Mouse (Mus musculus): ENCODE results near the gene Rgl1. TPM values are rescaled to one million over a fixed set of nuclear protein-coding genes. Genes with fewer than 3 reads are reported as not detected.

The Rgl1 gene
- polyA plus RNA-seq, 1 experiment from 2014 or later, result 45.4 TPM

DNA sequence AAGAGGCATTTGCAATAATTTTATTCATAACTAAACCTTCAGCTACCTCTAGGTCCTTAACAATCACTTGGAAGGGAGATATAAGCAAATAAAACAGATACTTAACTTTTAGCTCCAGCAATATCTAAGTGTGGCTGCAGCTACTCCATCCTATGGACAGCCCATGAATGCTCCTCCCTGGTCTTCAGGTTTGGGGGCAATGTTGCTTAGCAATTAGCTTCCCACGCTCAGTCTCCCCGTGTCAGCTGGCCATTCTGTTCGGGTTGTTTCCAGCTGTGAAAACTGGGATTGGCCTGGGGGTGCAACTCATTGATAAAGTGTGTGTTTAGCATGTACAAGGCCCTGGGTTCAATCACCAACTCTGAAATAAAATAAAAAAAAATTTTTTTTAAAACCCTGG is 136.4 kb downstream of the Rgl1 start:
- no peaks in the 10 kb centered on the region for H3K27me3 ChIP-seq (replicated peaks; ENCODE audit: control insufficient read depth, insufficient read depth, low read length)
- 88% methylated on average over 3 of the region's 3 CpGs for WGBS
- ATAC-seq, result no peak
- H3K9ac ChIP-seq (ENCODE audit: low read depth, low read length), result no peak overlapping the region
- H3K36me3 ChIP-seq (ENCODE audit: control insufficient read depth, insufficient read depth, low read length), result no peaks in the 10 kb centered on the region
- H3K4me1 ChIP-seq (ENCODE audit: control insufficient read depth, insufficient read depth, low read length), result peaks cover 4% of the 10 kb centered on the region; the same call in 1 of the 2 replicates
- H3K4me2 ChIP-seq (ENCODE audit: low read depth, low read length), result no peak overlapping the region
- H3K9me3 ChIP-seq (ENCODE audit: control insufficient read depth, low read length), result no peaks in the 10 kb centered on the region
- no peak overlapping the region for H3K27ac ChIP-seq (ENCODE audit: low read length)
- H3K4me3 ChIP-seq (ENCODE audit: low read length), result no peak overlapping the region

DNA sequence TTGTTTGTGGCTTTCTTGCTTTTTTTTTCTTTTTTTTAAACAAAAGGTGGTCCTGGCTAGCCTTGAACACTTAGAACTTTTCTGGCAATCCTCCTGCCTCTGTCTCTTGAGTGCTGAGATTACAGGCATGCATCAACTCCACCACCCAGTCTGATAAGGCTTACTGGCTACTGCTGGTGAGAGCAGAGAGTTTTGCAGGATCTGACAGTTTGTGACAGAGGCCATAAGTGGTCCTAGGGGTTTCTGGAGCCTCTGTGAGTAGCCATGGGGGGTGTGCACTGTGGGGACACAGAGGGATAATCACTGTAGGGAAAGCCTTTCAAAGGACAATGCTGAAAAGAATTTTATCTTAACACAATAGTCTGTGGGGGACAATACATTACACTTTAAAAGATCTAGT is 140.5 kb downstream of the Rgl1 start:
- H3K9ac ChIP-seq (ENCODE audit: low read depth, low read length), result peak overlapping the region; percentile 87; the same call in 1 of the 2 replicates
- H3K9me3 ChIP-seq (ENCODE audit: control insufficient read depth, low read length), result no peaks in the 10 kb centered on the region
- peak overlapping the region; percentile 79 for H3K4me2 ChIP-seq (ENCODE audit: low read depth, low read length)
- H3K36me3 ChIP-seq (ENCODE audit: control insufficient read depth, insufficient read depth, low read length), result no peaks in the 10 kb centered on the region
- H3K4me1 ChIP-seq (ENCODE audit: control insufficient read depth, insufficient read depth, low read length), result peaks cover 30% of the 10 kb centered on the region
- H3K4me3 ChIP-seq (ENCODE audit: low read length), result peak overlapping the region; percentile 73
- no peak overlapping the region for H3K27ac ChIP-seq (ENCODE audit: low read length)
- H3K27me3 ChIP-seq (replicated peaks; ENCODE audit: control insufficient read depth, insufficient read depth, low read length), result no peaks in the 10 kb centered on the region
- ATAC-seq, result no peak

DNA sequence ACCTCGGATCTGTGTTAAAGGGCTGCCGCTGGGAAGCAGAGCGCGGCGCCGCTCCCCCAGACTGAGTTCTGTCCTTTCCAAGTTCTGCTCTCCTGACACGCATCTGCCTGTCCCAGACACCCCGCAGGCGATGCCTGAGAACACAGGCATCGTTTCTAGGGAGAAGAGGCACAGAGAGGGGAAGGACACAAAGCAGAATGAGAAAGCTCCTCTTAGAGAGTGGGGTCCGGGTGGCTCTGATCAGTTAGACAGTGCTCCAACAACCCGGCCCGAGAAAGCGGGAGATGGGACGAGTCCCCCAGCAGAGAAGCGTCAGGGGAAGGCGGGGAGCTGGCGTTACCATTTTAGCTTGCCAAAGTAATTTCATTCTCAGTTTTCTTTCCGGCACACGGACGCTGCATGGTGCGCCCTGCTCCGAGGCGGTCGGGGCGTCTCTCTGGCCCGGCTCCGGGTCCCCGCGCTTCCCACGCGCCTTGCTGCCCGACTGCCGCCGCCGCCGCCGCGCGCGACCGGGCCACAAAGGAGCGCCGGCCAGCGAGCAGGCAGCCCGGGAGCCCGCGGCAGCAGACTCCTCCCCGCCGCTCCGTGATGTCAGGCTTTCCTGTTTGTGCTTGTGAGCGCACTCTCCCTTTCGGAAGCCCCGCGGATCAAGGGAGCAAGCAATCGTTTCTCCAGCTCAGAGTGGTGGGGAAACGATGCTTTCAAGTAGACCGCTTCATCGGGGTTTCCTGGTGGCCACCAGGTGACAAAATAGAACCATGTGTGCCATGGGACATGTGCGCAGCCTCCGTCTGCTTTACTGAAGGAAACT is 141.3 kb downstream of the Rgl1 start:
- Histone ChIP-seq H3K9me3 (ENCODE audit: control insufficient read depth, low read length) (no peaks in the 10 kb centered on the region), H3K4me2 (ENCODE audit: low read depth, low read length) (peak overlapping the region; percentile 79), H3K9ac (ENCODE audit: low read depth, low read length) (peak overlapping the region; percentile 87), H3K36me3 (ENCODE audit: control insufficient read depth, insufficient read depth, low read length) (no peaks in the 10 kb centered on the region), H3K4me3 (ENCODE audit: low read length) (peak overlapping the region; percentile 73), H3K27me3 (replicated peaks; ENCODE audit: control insufficient read depth, insufficient read depth, low read length) (no peaks in the 10 kb centered on the region), H3K27ac (ENCODE audit: low read length) (peak overlapping the region; percentile 91), H3K4me1 (ENCODE audit: control insufficient read depth, insufficient read depth, low read length) (peaks cover 32% of the 10 kb centered on the region)
- ATAC-seq, result peak; percentile 82
- WGBS, result under 1% methylated on average over 61 of the region's 61 CpGs

DNA sequence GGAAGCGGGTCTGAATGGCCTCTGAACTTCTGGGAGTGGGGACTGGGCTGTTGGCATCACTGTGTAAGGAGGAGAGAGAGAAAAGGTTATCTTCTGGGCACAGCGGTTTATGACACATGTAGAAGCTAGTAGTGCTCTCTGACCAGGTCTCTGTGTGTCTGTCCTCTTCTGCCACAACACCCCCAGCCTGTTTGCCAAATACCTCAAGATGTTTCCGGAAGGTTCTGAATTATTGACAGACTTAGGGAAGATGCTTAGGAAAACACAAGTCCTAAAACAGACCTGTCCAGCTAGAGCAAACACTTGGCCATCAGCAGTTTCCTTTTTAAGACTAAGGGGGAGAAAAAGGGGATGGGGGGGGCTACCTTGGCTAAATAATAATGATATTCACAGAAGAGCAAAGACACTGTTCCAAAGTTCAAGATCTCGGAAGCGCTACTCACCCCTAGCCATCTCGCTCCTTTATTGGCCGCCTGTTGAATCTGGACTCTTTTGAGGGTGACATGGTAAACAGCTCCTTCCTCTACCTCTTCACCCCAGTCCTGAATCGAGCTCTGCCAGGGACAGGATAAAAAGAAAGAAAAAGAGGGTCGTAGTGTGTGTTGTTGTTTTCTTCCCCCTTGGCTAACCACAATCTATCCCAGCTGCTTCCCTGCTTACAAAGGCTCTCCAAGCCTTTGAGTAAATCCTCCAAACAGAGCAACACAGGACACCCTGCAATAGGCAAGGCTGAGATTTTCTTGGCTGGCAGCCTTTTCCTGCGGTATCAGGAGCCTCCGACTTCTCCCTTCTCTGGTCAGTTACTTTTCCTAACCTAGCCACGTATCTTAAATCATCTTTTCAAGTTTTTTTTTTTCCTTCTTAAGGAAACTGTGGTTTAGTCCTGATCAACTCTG is 142.5 kb downstream of the Rgl1 start:
- Histone ChIP-seq H3K4me1 (ENCODE audit: control insufficient read depth, insufficient read depth, low read length) (peaks cover 37% of the 10 kb centered on the region), H3K4me2 (ENCODE audit: low read depth, low read length) (peak overlapping the region; percentile 79), H3K9me3 (ENCODE audit: control insufficient read depth, low read length) (peaks cover 3% of the 10 kb centered on the region; the same call in 1 of the 2 replicates), H3K36me3 (ENCODE audit: control insufficient read depth, insufficient read depth, low read length) (no peaks in the 10 kb centered on the region), H3K27me3 (replicated peaks; ENCODE audit: control insufficient read depth, insufficient read depth, low read length) (no peaks in the 10 kb centered on the region), H3K4me3 (ENCODE audit: low read length) (peak overlapping the region; percentile 73), H3K27ac (ENCODE audit: low read length) (peak overlapping the region; percentile 25), H3K9ac (ENCODE audit: low read depth, low read length) (peak overlapping the region; percentile 52)
- ATAC-seq, result no peak
- 36% methylated on average over 12 of the region's 12 CpGs for WGBS

DNA sequence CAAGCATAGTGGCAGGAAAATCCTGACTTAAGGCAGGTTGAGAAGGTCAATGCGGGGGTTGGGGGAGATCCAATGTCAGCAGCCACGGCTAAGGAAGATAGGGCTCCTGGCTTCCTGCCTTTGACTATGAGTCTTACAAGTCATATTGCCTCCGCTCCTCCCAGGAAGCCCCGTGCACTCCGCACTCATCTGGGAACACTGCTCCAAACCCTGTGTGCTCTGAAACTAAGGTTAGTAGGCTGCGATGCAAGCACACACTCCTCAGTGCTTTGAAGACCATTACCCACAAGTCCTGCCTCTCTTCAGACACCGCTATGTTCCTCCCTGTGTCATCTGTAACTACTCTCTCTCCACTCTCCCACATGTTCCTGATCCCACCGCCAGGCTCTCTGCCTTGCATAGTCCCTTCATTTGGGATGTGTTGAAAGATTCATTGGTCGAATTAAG is 143.4 kb downstream of the Rgl1 start:
- Histone ChIP-seq H3K27ac (ENCODE audit: low read length) (peak overlapping the region; percentile 25), H3K9me3 (ENCODE audit: control insufficient read depth, low read length) (peaks cover 6% of the 10 kb centered on the region; the same call in 1 of the 2 replicates), H3K4me1 (ENCODE audit: control insufficient read depth, insufficient read depth, low read length) (peaks cover 41% of the 10 kb centered on the region), H3K36me3 (ENCODE audit: control insufficient read depth, insufficient read depth, low read length) (no peaks in the 10 kb centered on the region), H3K4me2 (ENCODE audit: low read depth, low read length) (peak overlapping the region; percentile 79), H3K4me3 (ENCODE audit: low read length) (peak overlapping the region; percentile 73), H3K9ac (ENCODE audit: low read depth, low read length) (peak overlapping the region; percentile 52), H3K27me3 (replicated peaks; ENCODE audit: control insufficient read depth, insufficient read depth, low read length) (no peaks in the 10 kb centered on the region)
- no peak for ATAC-seq
- 70% methylated on average over 9 of the region's 9 CpGs for WGBS

DNA sequence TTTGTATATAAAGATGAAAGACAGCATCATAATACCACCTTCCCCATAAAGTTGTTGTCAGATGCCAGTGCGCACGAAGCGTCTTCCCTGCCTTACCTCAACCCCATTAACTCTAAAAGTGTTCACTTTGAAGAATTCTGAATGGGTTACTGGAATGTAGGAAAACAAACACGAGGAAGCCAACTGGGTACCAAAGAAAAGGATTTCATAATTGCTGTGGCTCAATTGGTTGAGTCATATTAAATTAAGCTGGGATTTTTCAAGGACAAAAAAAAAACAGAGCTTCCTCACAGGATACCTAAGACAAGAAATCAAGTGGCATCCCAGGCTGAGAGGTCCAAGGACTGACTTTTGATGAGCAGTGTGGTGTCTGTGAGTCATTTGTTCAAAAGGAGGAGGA is 144.5 kb downstream of the Rgl1 start:
- no peak for ATAC-seq
- peak overlapping the region; percentile 22; the same call in 1 of the 2 replicates for H3K9ac ChIP-seq (ENCODE audit: low read depth, low read length)
- 88% methylated on average over 4 of the region's 4 CpGs for WGBS
- H3K27me3 ChIP-seq (replicated peaks; ENCODE audit: control insufficient read depth, insufficient read depth, low read length), result no peaks in the 10 kb centered on the region
- no peak overlapping the region for H3K4me3 ChIP-seq (ENCODE audit: low read length)
- no peaks in the 10 kb centered on the region for H3K36me3 ChIP-seq (ENCODE audit: control insufficient read depth, insufficient read depth, low read length)
- H3K9me3 ChIP-seq (ENCODE audit: control insufficient read depth, low read length), result peaks cover 6% of the 10 kb centered on the region; the same call in 1 of the 2 replicates
- peak overlapping the region; percentile 25 for H3K27ac ChIP-seq (ENCODE audit: low read length)
- peak overlapping the region; percentile 79 for H3K4me2 ChIP-seq (ENCODE audit: low read depth, low read length)
- H3K4me1 ChIP-seq (ENCODE audit: control insufficient read depth, insufficient read depth, low read length), result peaks cover 53% of the 10 kb centered on the region

DNA sequence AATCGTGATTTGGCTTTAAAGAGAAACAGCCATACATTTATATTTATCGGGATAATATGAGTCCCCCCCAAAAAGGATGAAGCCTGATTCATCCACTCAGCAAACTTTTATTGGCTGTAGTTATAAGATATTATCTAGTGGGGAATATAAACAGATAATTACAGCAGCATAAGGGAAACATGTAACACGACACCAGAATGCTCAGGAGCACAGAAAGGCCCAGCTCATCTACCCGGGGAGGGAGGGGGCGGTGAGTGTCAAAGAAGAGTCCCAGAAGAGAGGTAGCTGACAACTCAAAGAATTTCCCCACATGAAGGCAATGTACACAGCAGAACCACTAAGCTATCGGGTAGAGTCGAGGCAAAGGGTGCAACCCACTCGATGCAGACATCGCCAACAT is 146.8 kb downstream of the Rgl1 start:
- WGBS, result 72% methylated on average over 9 of the region's 9 CpGs
- H3K9ac ChIP-seq (ENCODE audit: low read depth, low read length), result no peak overlapping the region
- no peaks in the 10 kb centered on the region for H3K36me3 ChIP-seq (ENCODE audit: control insufficient read depth, insufficient read depth, low read length)
- H3K4me1 ChIP-seq (ENCODE audit: control insufficient read depth, insufficient read depth, low read length), result peaks cover 62% of the 10 kb centered on the region
- H3K4me3 ChIP-seq (ENCODE audit: low read length), result no peak overlapping the region
- H3K9me3 ChIP-seq (ENCODE audit: control insufficient read depth, low read length), result peaks cover 6% of the 10 kb centered on the region; the same call in 1 of the 2 replicates
- no peak overlapping the region for H3K4me2 ChIP-seq (ENCODE audit: low read depth, low read length)
- no peak for ATAC-seq
- no peaks in the 10 kb centered on the region for H3K27me3 ChIP-seq (replicated peaks; ENCODE audit: control insufficient read depth, insufficient read depth, low read length)
- H3K27ac ChIP-seq (ENCODE audit: low read length), result no peak overlapping the region

DNA sequence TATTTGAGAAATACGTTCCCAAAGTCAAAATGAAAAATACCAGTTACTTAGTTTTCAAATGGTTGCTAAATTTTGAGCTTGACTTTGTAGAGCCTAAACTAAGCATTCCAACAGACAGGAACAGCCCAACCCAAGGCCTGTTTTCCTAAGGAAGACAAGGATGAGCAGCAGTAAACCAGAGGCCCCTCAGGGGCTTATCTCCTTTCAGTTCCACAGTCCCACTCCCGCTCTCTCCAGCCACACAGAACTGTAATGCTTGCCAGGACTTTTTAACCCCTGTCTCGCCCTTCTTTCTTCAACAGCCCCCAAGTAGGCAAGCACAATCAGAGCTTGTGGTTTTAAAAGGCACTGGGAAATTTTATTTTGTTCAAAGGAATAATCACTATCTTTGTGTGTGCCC is 147.3 kb downstream of the Rgl1 start:
- H3K4me3 ChIP-seq (ENCODE audit: low read length), result no peak overlapping the region
- H3K9me3 ChIP-seq (ENCODE audit: control insufficient read depth, low read length), result peaks cover 6% of the 10 kb centered on the region; the same call in 1 of the 2 replicates
- H3K27ac ChIP-seq (ENCODE audit: low read length), result peak overlapping the region; percentile 46; the same call in 1 of the 2 replicates
- H3K36me3 ChIP-seq (ENCODE audit: control insufficient read depth, insufficient read depth, low read length), result no peaks in the 10 kb centered on the region
- 72% methylated on average over 3 of the region's 3 CpGs for WGBS
- no peak overlapping the region for H3K4me2 ChIP-seq (ENCODE audit: low read depth, low read length)
- H3K9ac ChIP-seq (ENCODE audit: low read depth, low read length), result no peak overlapping the region
- H3K27me3 ChIP-seq (replicated peaks; ENCODE audit: control insufficient read depth, insufficient read depth, low read length), result no peaks in the 10 kb centered on the region
- ATAC-seq, result no peak
- H3K4me1 ChIP-seq (ENCODE audit: control insufficient read depth, insufficient read depth, low read length), result peaks cover 66% of the 10 kb centered on the region

DNA sequence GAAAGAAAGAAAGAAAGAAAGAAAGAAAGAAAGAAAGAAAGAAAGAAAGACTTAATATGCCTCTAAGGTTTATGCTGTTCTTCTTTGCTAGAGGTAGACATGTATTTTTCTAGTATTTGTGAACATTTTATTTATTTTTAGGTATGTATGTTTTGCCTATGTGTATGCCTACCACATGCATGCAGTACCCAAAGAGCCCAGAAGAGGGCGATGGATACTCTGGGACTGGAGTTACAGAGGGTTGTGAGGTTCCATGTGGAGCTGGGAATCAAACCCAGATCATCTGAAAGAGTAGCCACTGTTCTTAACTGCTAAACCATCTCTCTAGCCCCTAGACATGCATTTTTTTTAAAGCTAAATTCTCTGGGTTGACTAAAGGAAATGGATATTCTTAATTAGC is 147.8 kb downstream of the Rgl1 start:
- peaks cover 66% of the 10 kb centered on the region for H3K4me1 ChIP-seq (ENCODE audit: control insufficient read depth, insufficient read depth, low read length)
- no peak overlapping the region for H3K27ac ChIP-seq (ENCODE audit: low read length)
- no peaks in the 10 kb centered on the region for H3K27me3 ChIP-seq (replicated peaks; ENCODE audit: control insufficient read depth, insufficient read depth, low read length)

More for the DNA sequence above, 147.8 kb downstream of the Rgl1 start:
- Histone ChIP-seq H3K4me3 (ENCODE audit: low read length) (no peak overlapping the region), H3K9me3 (ENCODE audit: control insufficient read depth, low read length) (peaks cover 6% of the 10 kb centered on the region; the same call in 1 of the 2 replicates), H3K36me3 (ENCODE audit: control insufficient read depth, insufficient read depth, low read length) (no peaks in the 10 kb centered on the region), H3K9ac (ENCODE audit: low read depth, low read length) (no peak overlapping the region), H3K4me2 (ENCODE audit: low read depth, low read length) (no peak overlapping the region)
- ATAC-seq, result no peak
- WGBS, result 58% methylated on average over 1 of the region's 1 CpGs
